Mouse (Mus musculus) forebrain, embryonic 15.5 days (tissue): ENCODE measurements around the gene Slc32a1. TPM values are rescaled to one million over a fixed set of nuclear protein-coding genes. Genes with fewer than 3 reads are reported as not detected.

ENCODE experiments used
- ATAC-seq: fragments of 200-750 bp; cut with Nextera tagmentation; replicated peaks from 2 replicates; pipeline ENCODE4 v1.8.0; 2017; ENCODE audit warnings: mild to moderate bottlenecking, moderate TSS enrichment, moderate library complexity
- H3K27ac ChIP-seq: fragments of 300-500 bp; sonication (generic); replicated peaks from 2 replicates; pipeline ENCODE4 v1.5.1; 2015; ENCODE audit warnings: mild to moderate bottlenecking, inconsistent platforms
- H3K27me3 ChIP-seq: fragments of 300-500 bp; sonication (generic); 2 replicates; pipeline ENCODE4 v1.6.1; 2015; ENCODE audit warnings: inconsistent platforms
- H3K36me3 ChIP-seq: fragments of 300-500 bp; sonication (generic); 2 replicates; pipeline ENCODE4 v1.6.1; 2015; ENCODE audit warnings: mild to moderate bottlenecking, inconsistent platforms
- H3K4me1 ChIP-seq: fragments of 300-500 bp; sonication (generic); 2 replicates; pipeline ENCODE4 v1.6.1; 2015; ENCODE audit warnings: inconsistent platforms
- H3K4me2 ChIP-seq: fragments of 300-500 bp; sonication (generic); replicated peaks from 2 replicates; pipeline ENCODE4 v1.6.1; 2015; ENCODE audit warnings: mild to moderate bottlenecking, inconsistent platforms
- H3K4me3 ChIP-seq: fragments of 300-500 bp; sonication (generic); 2 replicates; pipeline ENCODE4 v1.5.1; 2015; ENCODE audit warnings: mild to moderate bottlenecking, inconsistent platforms
- H3K9ac ChIP-seq: fragments of 300-500 bp; sonication (generic); replicated peaks from 2 replicates; pipeline ENCODE4 v1.6.1; 2015; ENCODE audit warnings: mild to moderate bottlenecking, inconsistent platforms
- H3K9me3 ChIP-seq: fragments of 300-500 bp; sonication (generic); 2 replicates; pipeline ENCODE4 v1.6.1; 2016; ENCODE audit warnings: inconsistent platforms
- WGBS: fragments of 180-500 bp; shearing (Covaris S2); methylation state at CpG from one replicate; pipeline ENCODE4 v1.1.7; 2015; ENCODE audit warnings: mixed read lengths; 5-methylcytosine and 5-hydroxymethylcytosine counted together
- polyA plus RNA-seq: library from polyadenylated mRNA; unstranded; fragments of >200 nt; fragmentation: Nextera tagmentation; extraction: Ambion mirVana; gene quantifications from 2 replicates; pipeline ENCODE4 v1.2.1, GENCODE M21; 2015

Slc32a1 gene
- polyA plus RNA-seq, 1 experiment from 2014 or later = 7.1 TPM

DNA sequence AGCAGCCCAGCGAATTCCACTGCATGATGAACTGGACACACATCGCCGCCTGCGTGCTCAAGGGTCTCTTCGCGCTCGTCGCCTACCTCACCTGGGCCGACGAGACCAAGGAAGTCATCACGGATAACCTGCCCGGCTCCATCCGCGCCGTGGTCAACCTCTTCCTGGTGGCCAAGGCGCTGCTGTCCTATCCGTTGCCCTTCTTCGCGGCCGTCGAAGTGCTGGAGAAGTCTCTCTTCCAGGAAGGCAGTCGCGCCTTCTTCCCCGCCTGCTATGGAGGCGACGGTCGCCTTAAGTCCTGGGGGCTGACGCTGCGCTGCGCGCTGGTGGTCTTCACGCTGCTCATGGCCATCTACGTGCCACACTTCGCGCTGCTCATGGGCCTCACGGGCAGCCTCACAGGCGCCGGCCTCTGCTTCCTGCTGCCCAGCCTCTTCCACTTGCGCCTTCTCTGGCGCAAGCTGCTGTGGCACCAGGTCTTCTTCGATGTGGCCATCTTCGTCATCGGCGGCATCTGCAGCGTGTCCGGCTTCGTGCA is 3.9 kb downstream of the Slc32a1 start:
- Histone ChIP-seq H3K27ac (no peak overlapping the region), H3K4me1 (peaks cover 43% of the 10 kb centered on the region), H3K9ac (peak overlapping the region; percentile 70; the same call in 1 of the 2 replicates), H3K4me3 (peak overlapping the region; percentile 59), H3K27me3 (peaks cover 58% of the 10 kb centered on the region), H3K4me2 (peak overlapping the region; percentile 45), H3K36me3 (no peaks in the 10 kb centered on the region), H3K9me3 (no peaks in the 10 kb centered on the region)
- no peak for ATAC-seq
- WGBS = 3% methylated on average over 47 of the region's 47 CpGs

GRCm38 (mm10) chr2:158615161-158615680 is 4.7 kb downstream of the Slc32a1 start:
- H3K27me3 ChIP-seq = peaks cover 59% of the 10 kb centered on the region
- H3K4me2 ChIP-seq = peak overlapping the region; percentile 45
- H3K9ac ChIP-seq = peak overlapping the region; percentile 70
- H3K36me3 ChIP-seq = no peaks in the 10 kb centered on the region
- H3K4me1 ChIP-seq = peaks cover 39% of the 10 kb centered on the region
- H3K27ac ChIP-seq = peak overlapping the region; percentile 25; the same call in 1 of the 2 replicates
- H3K4me3 ChIP-seq = peak overlapping the region; percentile 59
- no peaks in the 10 kb centered on the region for H3K9me3 ChIP-seq
- no peak for ATAC-seq
- WGBS = 2% methylated on average over 24 of the region's 24 CpGs

GRCm38 (mm10) chr2:158615702-158616101 is 5.1 kb downstream of the Slc32a1 start:
- Histone ChIP-seq H3K36me3 (no peaks in the 10 kb centered on the region), H3K9ac (peak overlapping the region; percentile 70), H3K4me2 (peak overlapping the region; percentile 45), H3K27me3 (peaks cover 54% of the 10 kb centered on the region), H3K4me1 (peaks cover 36% of the 10 kb centered on the region), H3K4me3 (peak overlapping the region; percentile 59), H3K27ac (peak overlapping the region; percentile 67), H3K9me3 (no peaks in the 10 kb centered on the region)
- whole genome bisulfite sequencing = 6% methylated on average over 13 of the region's 13 CpGs
- no peak for ATAC-seq

- peaks cover 31% of the 10 kb centered on the region for H3K4me1 ChIP-seq
Measured at GRCm38 (mm10) chr2:158616296-158616695, 5.7 kb downstream of the Slc32a1 start.

DNA sequence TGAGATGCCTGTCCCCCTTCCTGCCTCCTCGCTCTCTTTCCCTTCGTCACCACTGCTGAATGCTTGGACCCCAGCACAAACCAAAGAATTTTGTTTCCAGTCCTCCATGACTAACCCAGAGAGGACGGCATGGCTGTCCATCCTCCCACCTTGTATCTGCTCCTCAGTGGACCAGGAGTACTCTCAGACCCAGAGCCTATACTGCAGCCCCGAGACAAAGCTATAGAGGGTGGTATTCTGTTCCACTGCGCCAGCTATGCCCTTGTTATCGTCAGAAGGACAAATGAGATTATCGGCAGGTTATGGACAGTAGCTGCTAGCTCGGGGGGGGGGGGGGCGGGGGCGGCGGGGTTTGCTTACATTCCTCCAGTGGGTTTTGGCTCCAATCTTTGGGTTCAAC is 6.2 kb downstream of the Slc32a1 start:
- H3K27ac ChIP-seq = peak overlapping the region; percentile 67
- WGBS = 10% methylated on average over 11 of the region's 11 CpGs
- no peaks in the 10 kb centered on the region for H3K36me3 ChIP-seq
- no peaks in the 10 kb centered on the region for H3K9me3 ChIP-seq
- peaks cover 31% of the 10 kb centered on the region for H3K4me1 ChIP-seq
- no peak for ATAC-seq
- peak overlapping the region; percentile 45 for H3K4me2 ChIP-seq
- H3K9ac ChIP-seq = peak overlapping the region; percentile 70; the same call in 1 of the 2 replicates
- peaks cover 45% of the 10 kb centered on the region for H3K27me3 ChIP-seq
- peak overlapping the region; percentile 59 for H3K4me3 ChIP-seq

More at GRCm38 (mm10) chr2:158616296-158616695, 5.7 kb downstream of the Slc32a1 start:
- Histone ChIP-seq H3K4me2 (peak overlapping the region; percentile 45), H3K4me3 (peak overlapping the region; percentile 59), H3K9me3 (no peaks in the 10 kb centered on the region), H3K9ac (peak overlapping the region; percentile 70), H3K27ac (peak overlapping the region; percentile 67), H3K36me3 (no peaks in the 10 kb centered on the region), H3K27me3 (peaks cover 49% of the 10 kb centered on the region)
- peak; percentile 62 for ATAC-seq
- under 1% methylated on average over 12 of the region's 12 CpGs for WGBS

DNA sequence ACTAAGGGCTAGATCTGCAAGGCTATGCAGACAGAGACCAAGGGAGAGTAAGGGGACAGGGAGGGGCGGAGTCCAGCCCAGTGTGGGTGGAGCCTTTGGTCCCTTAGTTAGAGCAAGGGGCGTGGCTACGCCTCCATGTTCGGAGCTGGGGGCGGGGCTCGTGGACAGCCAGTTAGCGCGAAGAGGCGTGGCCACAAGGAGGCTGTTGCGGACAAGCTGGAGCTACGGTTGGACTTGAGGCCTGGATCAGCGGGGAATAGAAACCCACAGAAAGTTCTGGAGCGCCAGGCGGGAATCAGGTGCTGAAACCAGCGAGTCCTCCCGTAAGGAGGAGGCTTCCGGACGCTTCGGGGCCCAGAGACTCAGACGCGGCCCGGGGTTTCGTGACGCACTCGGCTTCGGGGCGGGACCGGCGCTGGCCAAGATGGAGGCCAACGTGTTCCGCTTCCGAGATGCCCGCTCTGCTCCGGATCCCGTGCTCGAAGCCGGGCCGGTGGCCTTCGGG is 14.2 kb downstream of the Slc32a1 start, which contains the start of gene Actr5:
TSS of gene Actr5 (plus strand) at position 171 of the 505 bp plus-strand sequence.
- H3K27me3 ChIP-seq = 0 out of 2 replicates have a peak, but pooled peaks cover 3% of the 10 kb centered on the region
- H3K9me3 ChIP-seq = no peaks in the 10 kb centered on the region
- H3K4me2 ChIP-seq = peak within 1 kb of the TSS; percentile 83
- peak within 1 kb of the TSS; percentile 93 for H3K4me3 ChIP-seq
- H3K36me3 ChIP-seq = peaks cover 8% of the 10 kb centered on the region; the same call in 1 of the 2 replicates
- peak within 1 kb of the TSS; percentile 88 for H3K9ac ChIP-seq
- peaks cover 25% of the 10 kb centered on the region for H3K4me1 ChIP-seq
- peak within 1 kb of the TSS; percentile 89 for H3K27ac ChIP-seq
- ATAC-seq = peak; percentile 89
- WGBS = under 1% methylated on average over 39 of the region's 39 CpGs

DNA sequence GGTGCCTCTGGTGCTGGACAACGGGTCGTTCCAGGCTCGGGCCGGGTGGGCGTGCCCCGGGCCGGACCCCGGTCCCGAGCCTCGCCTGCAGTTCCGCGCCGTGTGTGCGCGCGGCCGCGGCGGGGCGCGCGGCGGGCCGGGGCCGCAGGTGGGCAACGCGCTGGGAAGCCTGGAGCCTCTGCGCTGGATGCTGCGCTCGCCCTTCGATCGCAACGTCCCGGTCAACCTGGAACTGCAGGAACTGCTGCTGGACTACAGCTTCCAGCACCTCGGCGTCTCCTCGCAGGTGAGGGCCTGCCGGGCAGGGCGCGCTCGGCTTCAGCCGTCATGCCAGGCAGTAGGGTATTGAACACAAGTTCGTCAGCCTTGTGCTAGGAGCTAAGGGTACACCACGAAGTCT is 14.7 kb downstream of the Slc32a1 start:
- WGBS = under 1% methylated on average over 42 of the region's 44 CpGs

GRCm38 (mm10) chr2:158625697-158626096 is 15.1 kb downstream of the Slc32a1 start:
- no peaks in the 10 kb centered on the region for H3K27me3 ChIP-seq
- 44% methylated on average over 8 of the region's 8 CpGs for WGBS

More for the DNA sequence above, 14.7 kb downstream of the Slc32a1 start:
- ATAC-seq = no peak; the same call in 1 of the 2 replicates
- Histone ChIP-seq H3K4me3 (peak overlapping the region; percentile 93), H3K4me1 (peaks cover 25% of the 10 kb centered on the region), H3K36me3 (peaks cover 13% of the 10 kb centered on the region; the same call in 1 of the 2 replicates), H3K27me3 (no peaks in the 10 kb centered on the region), H3K4me2 (peak overlapping the region; percentile 83), H3K9ac (peak overlapping the region; percentile 88), H3K27ac (peak overlapping the region; percentile 89), H3K9me3 (no peaks in the 10 kb centered on the region)

GRCm38 (mm10) chr2:158628858-158629257 is 18.3 kb downstream of the Slc32a1 start:
- Histone ChIP-seq H3K4me3 (no peak overlapping the region), H3K9me3 (no peaks in the 10 kb centered on the region), H3K4me2 (no peak overlapping the region), H3K27ac (no peak overlapping the region; the same call in 1 of the 2 replicates), H3K27me3 (no peaks in the 10 kb centered on the region), H3K9ac (no peak overlapping the region), H3K4me1 (peaks cover 25% of the 10 kb centered on the region), H3K36me3 (peaks cover 43% of the 10 kb centered on the region)
- no peak for ATAC-seq
- WGBS = 74% methylated on average over 3 of the region's 3 CpGs

More at GRCm38 (mm10) chr2:158625697-158626096, 15.1 kb downstream of the Slc32a1 start:
- Histone ChIP-seq H3K27ac (0 out of 2 replicates have a peak overlapping the region, but pooled peaks have one; percentile 89), H3K36me3 (peaks cover 15% of the 10 kb centered on the region; the same call in 1 of the 2 replicates), H3K9me3 (no peaks in the 10 kb centered on the region), H3K4me3 (peak overlapping the region; percentile 93), H3K9ac (peak overlapping the region; percentile 88), H3K4me2 (peak overlapping the region; percentile 83), H3K4me1 (peaks cover 25% of the 10 kb centered on the region)
- no peak for ATAC-seq

GRCm38 (mm10) chr2:158629414-158629813 is 18.8 kb downstream of the Slc32a1 start:
- peaks cover 45% of the 10 kb centered on the region for H3K36me3 ChIP-seq

GRCm38 (mm10) chr2:158631873-158632272 is 21.3 kb downstream of the Slc32a1 start:
- peaks cover 6% of the 10 kb centered on the region for H3K4me1 ChIP-seq
- WGBS = 81% methylated on average over 5 of the region's 5 CpGs
- no peak overlapping the region for H3K9ac ChIP-seq
- no peaks in the 10 kb centered on the region for H3K27me3 ChIP-seq
- no peak for ATAC-seq
- no peaks in the 10 kb centered on the region for H3K9me3 ChIP-seq
- no peak overlapping the region for H3K27ac ChIP-seq
- peaks cover 69% of the 10 kb centered on the region for H3K36me3 ChIP-seq
- no peak overlapping the region for H3K4me2 ChIP-seq
- no peak overlapping the region for H3K4me3 ChIP-seq

More at GRCm38 (mm10) chr2:158629414-158629813, 18.8 kb downstream of the Slc32a1 start:
- no peak overlapping the region for H3K4me3 ChIP-seq
- no peaks in the 10 kb centered on the region for H3K27me3 ChIP-seq
- H3K27ac ChIP-seq = no peak overlapping the region; the same call in 1 of the 2 replicates
- ATAC-seq = no peak
- no peak overlapping the region for H3K9ac ChIP-seq
- H3K4me1 ChIP-seq = peaks cover 24% of the 10 kb centered on the region
- no peaks in the 10 kb centered on the region for H3K9me3 ChIP-seq
- no peak overlapping the region for H3K4me2 ChIP-seq
- WGBS = 75% methylated on average over 1 of the region's 1 CpGs

- Histone ChIP-seq H3K27ac (no peak overlapping the region), H3K4me2 (no peak overlapping the region), H3K9ac (no peak overlapping the region), H3K4me3 (no peak overlapping the region), H3K4me1 (no peaks in the 10 kb centered on the region), H3K9me3 (no peaks in the 10 kb centered on the region), H3K27me3 (no peaks in the 10 kb centered on the region), H3K36me3 (peaks cover 34% of the 10 kb centered on the region)
- WGBS = 13% methylated on average over 2 of the region's 2 CpGs
- ATAC-seq = peak; percentile 60
Measured at GRCm38 (mm10) chr2:158641869-158642268, 31.3 kb downstream of the Slc32a1 start.
